In the genomic region with DNA sequence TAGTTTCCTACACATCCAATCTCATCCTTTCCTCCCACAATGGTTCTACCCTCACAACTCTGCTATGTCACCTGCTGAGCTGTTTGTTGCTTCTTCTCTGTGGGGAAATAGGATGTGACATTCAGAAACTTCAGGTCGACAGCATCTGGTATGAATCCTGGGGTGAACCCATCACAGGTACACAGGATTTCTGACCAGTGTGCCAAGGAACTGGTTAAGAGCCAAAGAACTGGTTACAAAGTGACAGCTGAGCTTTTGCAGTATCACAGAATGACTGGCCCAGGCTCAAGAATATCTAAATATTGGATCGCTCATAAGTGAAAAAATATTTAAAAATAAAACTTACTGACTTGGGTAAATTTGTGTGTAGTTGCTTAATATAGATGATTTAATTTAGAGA, we compare ENCODE assay signal across 22 mouse cellular contexts.
DNase-seq lines count a peak whose midpoint lies in the region; ATAC-seq and TF ChIP-seq lines count a peak whose summit lies in the region.
"Had no signal": no experiment of that assay in that cellular context is flagged by ENCODE, and none has a peak within 500 bp of the region (broad histone marks: within the 10 kb centered on the region; RNA-seq: fewer than 3 reads in every experiment).

No protein-coding gene starts in this region.

- DNase-seq in left cerebral cortex, adult 11 months (ENCODE audit: low spot score): peak; percentile 12
- no peak for DNase-seq in left cerebral cortex, postnatal 4 days
- DNase-seq in cerebellum, adult 11-12 months: peak; percentile 19
- peak; percentile 45 for DNase-seq in cerebellum, adult 9-10 months
- no peak for DNase-seq in urinary bladder, postnatal 4 days (ENCODE audit: low spot score in 2 of 2)
- no peak for DNase-seq in hindbrain, embryonic 14.5 days (ENCODE audit: low spot score)
- DNase-seq: adrenal gland, adult 2 months; B cell, adult 2 months; heart, postnatal 36 days; lung, adult 18-20 months; lung, postnatal 10 days; thymus, adult 2 months had no signal

- peak overlapping the region; percentile 37; the same call in 1 of the 2 replicates for H3K27ac ChIP-seq in cortical plate, adult 2 months (ENCODE audit: insufficient read depth, low read length)
- H3K27ac ChIP-seq in hindbrain, embryonic 14.5 days: no peak overlapping the region
- H3K27ac ChIP-seq: embryonic facial prominence, embryonic 13.5 days; forebrain, embryonic 12.5 days; heart, embryonic 15.5 days; hindbrain, embryonic 15.5 days; liver, embryonic 12.5 days had no signal

- no peak overlapping the region for H3K9ac ChIP-seq in hindbrain, embryonic 14.5 days
- H3K9ac ChIP-seq: embryonic facial prominence, embryonic 13.5 days; forebrain, embryonic 12.5 days; heart, embryonic 15.5 days; hindbrain, embryonic 15.5 days; liver, embryonic 12.5 days had no signal

- no peaks in the 10 kb centered on the region for H3K9me3 ChIP-seq in hindbrain, embryonic 14.5 days (ENCODE audit: control insufficient read depth, low read length)
- H3K9me3 ChIP-seq: embryonic facial prominence, embryonic 13.5 days; forebrain, embryonic 12.5 days; G1E; heart, embryonic 15.5 days; hindbrain, embryonic 15.5 days; liver, embryonic 12.5 days had no signal

- no peak for ATAC-seq in hindbrain, embryonic 14.5 days (ENCODE audit: low FRiP score)
- ATAC-seq: liver, embryonic 12.5 days had no signal

- H3K36me3 ChIP-seq in hindbrain, embryonic 14.5 days (replicated peaks; ENCODE audit: control insufficient read depth, insufficient read depth): no peaks in the 10 kb centered on the region
- H3K36me3 ChIP-seq: embryonic facial prominence, embryonic 13.5 days; forebrain, embryonic 12.5 days; G1E; heart, embryonic 15.5 days; hindbrain, embryonic 15.5 days; liver, embryonic 12.5 days had no signal

- H3K4me3 ChIP-seq in cortical plate, adult 2 months (ENCODE audit: insufficient read depth, low read length): no peak overlapping the region
- H3K4me3 ChIP-seq in hindbrain, embryonic 14.5 days (replicated peaks; ENCODE audit: low read length): no peak overlapping the region
- H3K4me3 ChIP-seq: embryonic facial prominence, embryonic 13.5 days; erythroblast, embryonic 14.5 days; forebrain, embryonic 12.5 days; heart, embryonic 15.5 days; hindbrain, embryonic 15.5 days; liver, embryonic 12.5 days had no signal

- no peaks in the 10 kb centered on the region for H3K27me3 ChIP-seq in hindbrain, embryonic 14.5 days (ENCODE audit: control insufficient read depth, insufficient read depth, low read length)
- H3K27me3 ChIP-seq: CH12.LX; embryonic facial prominence, embryonic 13.5 days; forebrain, embryonic 12.5 days; heart, embryonic 15.5 days; hindbrain, embryonic 15.5 days; liver, embryonic 12.5 days had no signal

- 82% methylated on average over 2 of the region's 2 CpGs for WGBS in hindbrain, embryonic 14.5 days

- H3K4me1 ChIP-seq in cortical plate, adult 2 months (ENCODE audit: control insufficient read depth, insufficient read depth, low read length): peaks cover 3% of the 10 kb centered on the region; the same call in 1 of the 2 replicates
- no peaks in the 10 kb centered on the region for H3K4me1 ChIP-seq in hindbrain, embryonic 14.5 days (replicated peaks; ENCODE audit: control insufficient read depth, insufficient read depth, low read length)
- H3K4me1 ChIP-seq: embryonic facial prominence, embryonic 13.5 days; forebrain, embryonic 12.5 days; heart, embryonic 15.5 days; hindbrain, embryonic 15.5 days; liver, embryonic 12.5 days had no signal

- no peak for TF ChIP-seq POLR2A in cortical plate, adult 2 months (IDR thresholded peaks at IDR 0.05; ENCODE audit: extremely low read depth, insufficient read depth, low read length)

- intact Hi-C loops in left cerebral cortex, postnatal 4 days (cut with DNase I): no loop called here

- TF ChIP-seq CTCF in cortical plate, adult 2 months (IDR thresholded peaks at IDR 0.05; ENCODE audit: extremely low read depth, insufficient read depth, low read length): no peak

- H3K4me2 ChIP-seq in hindbrain, embryonic 14.5 days (replicated peaks): no peak overlapping the region
- H3K4me2 ChIP-seq: embryonic facial prominence, embryonic 13.5 days; forebrain, embryonic 12.5 days; heart, embryonic 15.5 days; hindbrain, embryonic 15.5 days; liver, embryonic 12.5 days; midbrain, embryonic 11.5 days had no signal

Comparison
In these comparisons a context has a peak if more than half of its experiments do, and no peak if none do; other contexts are left out.
1. DNase-seq: peak in left cerebral cortex, adult 11 months (single experiment), cerebellum, adult 11-12 months (single experiment) and cerebellum, adult 9-10 months (single experiment); none in left cerebral cortex, postnatal 4 days (single experiment), urinary bladder, postnatal 4 days (0 of 2) and hindbrain, embryonic 14.5 days (single experiment).